ENCODE assay signal across 11 mouse cellular contexts in genomic region chr2:35558826-35559550, GRCm38 (mm10). TPM values are rescaled to one million over a fixed set of nuclear protein-coding genes. Genes with fewer than 3 reads are reported as not detected.
DNase-seq lines count a peak whose midpoint lies in the region; ATAC-seq lines count a peak whose summit lies in the region.
"Had no signal": no experiment of that assay in that cellular context is flagged by ENCODE, and none has a peak within 500 bp of the region (broad histone marks: within the 10 kb centered on the region; RNA-seq: fewer than 3 reads in every experiment).

No protein-coding gene starts in this region.

- 71% methylated on average over 4 of the region's 4 CpGs for WGBS in lung, embryonic 16.5 days
- 62% methylated on average over 4 of the region's 4 CpGs for WGBS in hindbrain, embryonic 16.5 days
- 66% methylated on average over 4 of the region's 4 CpGs for WGBS in stomach, embryonic 16.5 days

- DNase-seq in frontal cortex, postnatal 25 days (ENCODE audit: low spot score in 2 of 2) = no peak
- no peak for DNase-seq in lung, adult 18-20 months
- DNase-seq in layer of hippocampus, postnatal 14 days (ENCODE audit: low spot score in 2 of 2) = no peak
- no peak for DNase-seq in layer of hippocampus, adult 8-10 months (ENCODE audit: low spot score in 2 of 2)
- DNase-seq: kidney, adult 8-10 months; thymus, adult 18-20 months had no signal

- no peak overlapping the region for H3K4me3 ChIP-seq in lung, embryonic 16.5 days (ENCODE audit: low read length)
- no peak overlapping the region for H3K4me3 ChIP-seq in hindbrain, embryonic 16.5 days (ENCODE audit: low read length)
- H3K4me3 ChIP-seq in stomach, embryonic 16.5 days (replicated peaks; ENCODE audit: low read length) = peak overlapping the region; percentile 35
- H3K4me3 ChIP-seq: midbrain, embryonic 12.5 days had no signal

- H3K27ac ChIP-seq in lung, embryonic 16.5 days (ENCODE audit: low read length) = no peak overlapping the region
- peak overlapping the region; percentile 50; the same call in 1 of the 2 replicates for H3K27ac ChIP-seq in hindbrain, embryonic 16.5 days (ENCODE audit: low read depth, low read length)
- peak overlapping the region; percentile 80 for H3K27ac ChIP-seq in stomach, embryonic 16.5 days (ENCODE audit: low read length)
- H3K27ac ChIP-seq: midbrain, embryonic 12.5 days had no signal

- ATAC-seq in frontal cortex, adult (ENCODE audit: low TSS enrichment) = 0 out of 2 replicates have a peak, but pooled peaks have one; percentile 22
- ATAC-seq in lung, embryonic 16.5 days (ENCODE audit: low read depth) = 0 out of 2 replicates have a peak, but pooled peaks have one; percentile 3
- peak; percentile 51 for ATAC-seq in hindbrain, embryonic 16.5 days
- no peak for ATAC-seq in stomach, embryonic 16.5 days (ENCODE audit: insufficient read depth, low FRiP score)

- no peaks in the 10 kb centered on the region for H3K36me3 ChIP-seq in lung, embryonic 16.5 days (ENCODE audit: control insufficient read depth, insufficient read depth, low read length)
- H3K36me3 ChIP-seq in hindbrain, embryonic 16.5 days (ENCODE audit: control insufficient read depth, insufficient read depth, low read length) = no peaks in the 10 kb centered on the region
- no peaks in the 10 kb centered on the region for H3K36me3 ChIP-seq in stomach, embryonic 16.5 days (ENCODE audit: control insufficient read depth, insufficient read depth, low read length)
- H3K36me3 ChIP-seq: midbrain, embryonic 12.5 days had no signal

- no peaks in the 10 kb centered on the region for H3K27me3 ChIP-seq in lung, embryonic 16.5 days (ENCODE audit: control insufficient read depth, insufficient read depth, low read depth, low read length)
- 0 out of 2 replicates have a peak, but pooled peaks cover 2% of the 10 kb centered on the region for H3K27me3 ChIP-seq in hindbrain, embryonic 16.5 days (replicated peaks; ENCODE audit: control insufficient read depth, insufficient read depth, low read length)
- H3K27me3 ChIP-seq in stomach, embryonic 16.5 days (ENCODE audit: control insufficient read depth, insufficient read depth, low read length) = no peaks in the 10 kb centered on the region

- no peaks in the 10 kb centered on the region for H3K9me3 ChIP-seq in lung, embryonic 16.5 days (ENCODE audit: control insufficient read depth, low read length)
- no peaks in the 10 kb centered on the region for H3K9me3 ChIP-seq in hindbrain, embryonic 16.5 days (ENCODE audit: control insufficient read depth, low read length)
- no peaks in the 10 kb centered on the region for H3K9me3 ChIP-seq in stomach, embryonic 16.5 days (replicated peaks; ENCODE audit: control insufficient read depth, low read length)
- H3K9me3 ChIP-seq: midbrain, embryonic 12.5 days had no signal

- H3K4me2 ChIP-seq in lung, embryonic 16.5 days (ENCODE audit: low read depth, low read length) = no peak overlapping the region
- H3K4me2 ChIP-seq in hindbrain, embryonic 16.5 days (ENCODE audit: low read length) = peak overlapping the region; percentile 32; the same call in 1 of the 2 replicates
- H3K4me2 ChIP-seq in stomach, embryonic 16.5 days (ENCODE audit: low read depth, low read length) = peak overlapping the region; percentile 43
- H3K4me2 ChIP-seq: midbrain, embryonic 12.5 days had no signal

- H3K4me1 ChIP-seq in lung, embryonic 16.5 days (replicated peaks; ENCODE audit: control insufficient read depth, insufficient read depth, low read length) = no peaks in the 10 kb centered on the region; the same call in 1 of the 2 replicates
- H3K4me1 ChIP-seq in hindbrain, embryonic 16.5 days (ENCODE audit: control insufficient read depth, insufficient read depth, low read depth, low read length) = peaks cover 20% of the 10 kb centered on the region
- H3K4me1 ChIP-seq in stomach, embryonic 16.5 days (ENCODE audit: control insufficient read depth, insufficient read depth, low read length) = peaks cover 24% of the 10 kb centered on the region

- peak overlapping the region; percentile 14; the same call in 1 of the 2 replicates for H3K9ac ChIP-seq in lung, embryonic 16.5 days (ENCODE audit: low read length)
- no peak overlapping the region for H3K9ac ChIP-seq in hindbrain, embryonic 16.5 days (ENCODE audit: low read depth, low read length)
- peak overlapping the region; percentile 59 for H3K9ac ChIP-seq in stomach, embryonic 16.5 days (ENCODE audit: low read length)
- H3K9ac ChIP-seq: midbrain, embryonic 12.5 days had no signal

RNA-seq across cellular contexts. Expression of gene Dab2ip, which starts 0.9 kb away (rescaled TPM):
- polyA plus RNA-seq in lung, embryonic 16.5 days (2015; fragmentation: Nextera tagmentation; extraction: Ambion mirVana) = 30.9 and 34.2 TPM in 2 replicates
- polyA plus RNA-seq in hindbrain, embryonic 16.5 days (2015; fragmentation: Nextera tagmentation; extraction: Ambion mirVana) = 27.6 and 33.9 TPM in 2 replicates
- 29.2 and 31.2 TPM in 2 replicates for polyA plus RNA-seq in stomach, embryonic 16.5 days (2015; fragmentation: Nextera tagmentation; extraction: Ambion mirVana)
- 100 to 1,000 TPM; 113 to 114 TPM for total RNA-seq in layer of hippocampus, postnatal 14 days (2021)
- 10 to 100 TPM; 87.5 to 90.5 (median 89.7) TPM for total RNA-seq in layer of hippocampus, adult 8-10 months (2022)
